13 mouse cellular contexts compared by ENCODE assay signal in genomic region chr10:9907919-9908502, GRCm38 (mm10). TPM values are rescaled to one million over a fixed set of nuclear protein-coding genes. Genes with fewer than 3 reads are reported as not detected.
A peak's percentile ranks its signal among the peaks of the same experiment; 100 is the strongest.
DNase-seq lines count a peak whose midpoint lies in the region; ATAC-seq and TF ChIP-seq lines count a peak whose summit lies in the region.
"Had no signal": no experiment of that assay in that cellular context is flagged by ENCODE, and none has a peak within 500 bp of the region (broad histone marks: within the 10 kb centered on the region; RNA-seq: fewer than 3 reads in every experiment).

No protein-coding gene starts in this region.

- WGBS in kidney, postnatal 0 days = 73% methylated on average over 8 of the region's 8 CpGs
- WGBS in kidney, embryonic 15.5 days = 72% methylated on average over 8 of the region's 8 CpGs
- 58% methylated on average over 8 of the region's 8 CpGs for WGBS in heart, embryonic 16.5 days
- 90% methylated on average over 8 of the region's 8 CpGs for WGBS in forebrain, embryonic 11.5 days

- no peak for TF ChIP-seq CTCF in kidney, postnatal 0 days (IDR thresholded peaks at IDR 0.05; ENCODE audit: low read depth)

- H3K4me2 ChIP-seq in kidney, postnatal 0 days (ENCODE audit: low read length) = no peak overlapping the region
- no peak overlapping the region for H3K4me2 ChIP-seq in kidney, embryonic 15.5 days
- no peak overlapping the region for H3K4me2 ChIP-seq in heart, embryonic 16.5 days (ENCODE audit: low read depth, low read length)
- no peak overlapping the region for H3K4me2 ChIP-seq in forebrain, embryonic 11.5 days (ENCODE audit: low read depth, low read length, severe bottlenecking)
- H3K4me2 ChIP-seq: embryonic facial prominence, embryonic 12.5 days; limb, embryonic 13.5 days; neural tube, embryonic 13.5 days had no signal

- H3K4me1 ChIP-seq in kidney, postnatal 0 days (replicated peaks; ENCODE audit: insufficient read depth, low read length) = no peaks in the 10 kb centered on the region; the same call in 1 of the 2 replicates
- H3K4me1 ChIP-seq in kidney, embryonic 15.5 days = 0 out of 2 replicates have a peak, but pooled peaks cover 5% of the 10 kb centered on the region
- peaks cover 10% of the 10 kb centered on the region for H3K4me1 ChIP-seq in brown adipose tissue, adult 24 weeks (ENCODE audit: control insufficient read depth, insufficient read depth, insufficient read length, low read length)
- no peaks in the 10 kb centered on the region for H3K4me1 ChIP-seq in heart, embryonic 16.5 days (ENCODE audit: control insufficient read depth, insufficient read depth, low read length)
- H3K4me1 ChIP-seq in forebrain, embryonic 11.5 days (replicated peaks; ENCODE audit: control insufficient read depth, insufficient read depth, low read length) = no peaks in the 10 kb centered on the region
- H3K4me1 ChIP-seq: embryonic facial prominence, embryonic 12.5 days; limb, embryonic 13.5 days; neural tube, embryonic 13.5 days had no signal

- no peaks in the 10 kb centered on the region for H3K36me3 ChIP-seq in kidney, postnatal 0 days (ENCODE audit: insufficient read depth, low read length)
- H3K36me3 ChIP-seq in kidney, embryonic 15.5 days = no peaks in the 10 kb centered on the region
- no peaks in the 10 kb centered on the region for H3K36me3 ChIP-seq in heart, embryonic 16.5 days (ENCODE audit: control insufficient read depth, insufficient read depth)
- no peaks in the 10 kb centered on the region for H3K36me3 ChIP-seq in forebrain, embryonic 11.5 days (ENCODE audit: control insufficient read depth, insufficient read depth, low read length)
- H3K36me3 ChIP-seq: embryonic facial prominence, embryonic 12.5 days; limb, embryonic 13.5 days; neural tube, embryonic 13.5 days had no signal

- DNase-seq in kidney, postnatal 0 days (ENCODE audit: low spot score) = peak; percentile 54
- DNase-seq in forebrain, embryonic 11.5 days (ENCODE audit: low spot score) = no peak
- DNase-seq in spleen, postnatal 4 days (ENCODE audit: low spot score in 2 of 2) = no peak
- DNase-seq: midbrain, embryonic 14.5 days; right cerebral cortex, postnatal 25 days had no signal

- no peaks in the 10 kb centered on the region for H3K9me3 ChIP-seq in kidney, postnatal 0 days (replicated peaks; ENCODE audit: low read length)
- no peaks in the 10 kb centered on the region for H3K9me3 ChIP-seq in kidney, embryonic 15.5 days (replicated peaks)
- peaks cover 4% of the 10 kb centered on the region for H3K9me3 ChIP-seq in heart, embryonic 16.5 days (replicated peaks; ENCODE audit: control insufficient read depth, low read length)
- H3K9me3 ChIP-seq in forebrain, embryonic 11.5 days (ENCODE audit: control insufficient read depth, low read length) = no peaks in the 10 kb centered on the region
- H3K9me3 ChIP-seq: embryonic facial prominence, embryonic 12.5 days; limb, embryonic 13.5 days; neural tube, embryonic 13.5 days had no signal

- no peak for ATAC-seq in kidney, postnatal 0 days (replicated peaks; ENCODE audit: low FRiP score, low read depth)
- ATAC-seq in kidney, embryonic 15.5 days (replicated peaks; ENCODE audit: low FRiP score) = no peak
- ATAC-seq in heart, embryonic 16.5 days (replicated peaks; ENCODE audit: extremely low read depth, insufficient read depth, low FRiP score) = peak; percentile 70
- ATAC-seq in megakaryocyte, adult 5-6 weeks (ENCODE audit: poor library complexity, severe bottlenecking) = peak; percentile 66
- no peak for ATAC-seq in forebrain, embryonic 11.5 days (replicated peaks; ENCODE audit: low FRiP score)
- ATAC-seq: activated CD4-positive, CD25-positive, alpha-beta regulatory T cell, adult 4 months had no signal

- H3K9ac ChIP-seq in kidney, postnatal 0 days (ENCODE audit: low read depth, low read length) = no peak overlapping the region
- H3K9ac ChIP-seq in kidney, embryonic 15.5 days = no peak overlapping the region
- H3K9ac ChIP-seq in heart, embryonic 16.5 days (ENCODE audit: low read length) = no peak overlapping the region
- no peak overlapping the region for H3K9ac ChIP-seq in forebrain, embryonic 11.5 days (ENCODE audit: low read length)
- H3K9ac ChIP-seq: embryonic facial prominence, embryonic 12.5 days; limb, embryonic 13.5 days; neural tube, embryonic 13.5 days had no signal

- H3K27me3 ChIP-seq in kidney, postnatal 0 days (ENCODE audit: insufficient read depth, low read length) = no peaks in the 10 kb centered on the region
- H3K27me3 ChIP-seq in kidney, embryonic 15.5 days = no peaks in the 10 kb centered on the region
- H3K27me3 ChIP-seq in heart, embryonic 16.5 days (ENCODE audit: control insufficient read depth, insufficient read depth, low read length) = no peaks in the 10 kb centered on the region
- H3K27me3 ChIP-seq in forebrain, embryonic 11.5 days (ENCODE audit: control insufficient read depth, insufficient read depth, low read length) = no peaks in the 10 kb centered on the region
- H3K27me3 ChIP-seq: embryonic facial prominence, embryonic 12.5 days; limb, embryonic 13.5 days; neural tube, embryonic 13.5 days had no signal

- H3K4me3 ChIP-seq in kidney, postnatal 0 days (replicated peaks; ENCODE audit: low read depth, low read length) = no peak overlapping the region
- H3K4me3 ChIP-seq in kidney, embryonic 15.5 days (replicated peaks) = no peak overlapping the region
- H3K4me3 ChIP-seq in brown adipose tissue, adult 24 weeks (ENCODE audit: insufficient read depth, low read depth, low read length) = peak overlapping the region; percentile 32; the same call in 1 of the 2 replicates
- no peak overlapping the region for H3K4me3 ChIP-seq in heart, embryonic 16.5 days (ENCODE audit: low read length)
- H3K4me3 ChIP-seq in forebrain, embryonic 11.5 days (ENCODE audit: low read depth, low read length) = no peak overlapping the region
- H3K4me3 ChIP-seq: embryonic facial prominence, embryonic 12.5 days; limb, embryonic 13.5 days; neural tube, embryonic 13.5 days had no signal

- H3K27ac ChIP-seq in kidney, postnatal 0 days = 0 out of 2 replicates have a peak overlapping the region, but pooled peaks have one; percentile 5
- no peak overlapping the region for H3K27ac ChIP-seq in kidney, embryonic 15.5 days
- peak overlapping the region; percentile 79 for H3K27ac ChIP-seq in brown adipose tissue, adult 24 weeks (replicated peaks; ENCODE audit: low read depth, low read length)
- H3K27ac ChIP-seq in heart, embryonic 16.5 days (ENCODE audit: low read length) = no peak overlapping the region
- no peak overlapping the region for H3K27ac ChIP-seq in forebrain, embryonic 11.5 days (ENCODE audit: low read depth, low read length)
- H3K27ac ChIP-seq: embryonic facial prominence, embryonic 12.5 days; limb, embryonic 13.5 days; neural tube, embryonic 13.5 days had no signal

RNA-seq across cellular contexts. Expression of gene Stxbp5, which starts 7.1 kb away (rescaled TPM):
- 2.9 and 3.4 TPM in 2 replicates for polyA plus RNA-seq in kidney, postnatal 0 days (2015; fragmentation: Nextera tagmentation; extraction: Ambion mirVana)
- 3.6 and 5.3 TPM in 2 replicates for polyA plus RNA-seq in kidney, embryonic 15.5 days (2015; fragmentation: Nextera tagmentation; extraction: Ambion mirVana)
- 6.1 and 8.4 TPM in 2 replicates for polyA plus RNA-seq in brown adipose tissue, adult 24 weeks (2012; ENCODE audit: insufficient read depth, insufficient read length, missing spikeins)
- polyA plus RNA-seq in heart, embryonic 16.5 days (2015; fragmentation: Nextera tagmentation; extraction: Ambion mirVana) = 2.9 and 3.0 TPM in 2 replicates
- total RNA-seq in megakaryocyte, adult 5-6 weeks (2015) = 32.6 and 34.5 TPM in 2 replicates
- total RNA-seq in megakaryocyte, adult 5-6 weeks (2017) = 20.7 and 26.8 TPM in 2 replicates
- 5.8 and 7.1 TPM in 2 replicates for polyA plus RNA-seq in forebrain, embryonic 11.5 days (2014; fragmentation: Nextera tagmentation; extraction: Ambion mirVana)

Comparison
In these comparisons a context has a peak if more than half of its experiments do, and no peak if none do; other contexts are left out.
1. H3K27ac ChIP-seq: peak in kidney, postnatal 0 days (single experiment) and brown adipose tissue, adult 24 weeks (single experiment); none in kidney, embryonic 15.5 days (single experiment), heart, embryonic 16.5 days (single experiment) and forebrain, embryonic 11.5 days (single experiment).
2. ATAC-seq: peak in heart, embryonic 16.5 days (single experiment) and megakaryocyte, adult 5-6 weeks (single experiment); none in kidney, postnatal 0 days (single experiment), kidney, embryonic 15.5 days (single experiment) and forebrain, embryonic 11.5 days (single experiment).